Mouse (Mus musculus) fat pad, adult 2 months (tissue): ENCODE results near the gene Rnf123.
"Not testable (repeated sequence)": the region's sequence is repeated elsewhere in the genome, so short reads cannot be mapped to it uniquely, and the experiment has no call there.

Experiments
- DNase-seq: peaks from one replicate; pipeline ENCODE4 v3.0.0-alpha.2; 2011; ENCODE audit warnings: low read depth, low spot score; ENCODE audit errors: extremely low read depth

Rnf123 gene

DNA sequence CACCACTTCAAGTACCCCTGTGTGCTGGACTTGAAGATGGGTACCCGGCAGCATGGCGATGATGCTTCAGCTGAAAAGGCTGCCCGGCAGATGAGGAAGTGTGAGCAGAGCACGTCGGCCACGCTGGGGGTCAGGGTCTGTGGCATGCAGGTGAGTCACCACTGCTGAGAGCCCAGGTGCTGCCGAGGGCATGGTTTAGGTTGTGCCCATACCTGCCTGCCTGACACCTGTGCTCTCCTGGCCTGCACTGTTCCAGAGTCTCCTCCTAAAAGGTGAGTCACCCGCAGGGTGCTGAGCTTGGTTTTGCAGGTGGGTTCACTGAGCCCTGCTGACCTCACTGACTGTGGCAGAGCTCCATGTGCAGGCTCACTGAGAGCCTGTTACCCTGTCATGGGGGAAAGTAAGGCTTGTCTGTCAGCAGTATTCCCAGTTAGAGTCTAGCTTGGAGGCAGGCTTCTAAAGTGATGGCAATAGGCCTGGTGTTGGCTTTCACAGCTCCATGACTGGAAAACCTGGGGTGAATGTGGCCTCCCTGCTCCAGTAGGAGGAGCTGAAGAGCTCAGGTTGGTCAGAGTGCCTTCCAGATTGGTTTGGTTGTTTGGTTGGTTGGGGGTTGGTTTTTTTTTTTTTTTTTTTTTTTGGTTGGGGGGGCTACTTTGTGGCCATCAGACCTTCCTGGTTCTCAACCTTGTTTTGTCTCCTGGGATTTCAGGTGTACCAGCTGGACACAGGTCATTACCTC, 38.2 kb downstream of the Rnf123 start:
- no peak for DNase-seq

DNA sequence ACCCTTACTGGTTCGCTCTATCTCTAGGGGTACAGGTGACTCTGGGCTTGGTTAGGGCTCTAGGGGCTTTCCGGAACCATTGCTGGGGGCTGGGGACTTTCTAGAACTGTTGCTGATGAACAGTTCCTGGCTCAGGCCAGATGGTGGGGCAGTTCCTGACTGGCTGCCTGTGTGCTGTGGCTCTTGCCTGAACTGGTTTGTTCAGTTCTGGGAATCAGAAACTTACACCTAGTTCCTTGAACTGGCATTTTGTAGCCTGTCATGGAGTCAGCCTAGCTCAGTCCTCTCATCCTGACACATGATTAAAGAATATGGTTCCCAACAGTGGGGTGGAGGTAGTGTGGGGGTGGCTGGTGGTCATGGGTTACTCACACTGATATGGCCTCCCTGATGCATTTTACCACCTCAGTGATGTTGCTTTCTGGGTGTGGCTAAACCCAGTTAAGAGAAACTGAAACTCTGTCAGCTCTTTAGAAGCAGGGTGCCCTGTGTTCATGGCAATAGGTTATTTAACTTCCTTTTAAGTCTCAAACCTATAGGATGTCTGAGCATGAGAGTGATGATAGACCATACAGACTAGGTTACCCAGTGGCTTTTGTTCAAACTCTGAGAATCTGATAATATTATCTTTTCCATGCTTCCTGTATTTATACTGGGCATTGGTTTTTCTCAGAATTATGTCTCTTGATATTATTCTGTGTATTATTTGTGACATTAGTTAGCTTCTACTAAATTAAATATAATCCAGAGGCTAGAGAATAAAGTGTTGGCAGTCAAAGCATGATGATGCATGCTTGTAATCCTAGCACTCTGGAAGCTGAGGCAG, 47.6 kb downstream of the Rnf123 start:
- no peak for DNase-seq

GRCm38 (mm10) chr9:108032126-108032525, 51.0 kb downstream of the Rnf123 start:
- DNase-seq = no peak

DNA sequence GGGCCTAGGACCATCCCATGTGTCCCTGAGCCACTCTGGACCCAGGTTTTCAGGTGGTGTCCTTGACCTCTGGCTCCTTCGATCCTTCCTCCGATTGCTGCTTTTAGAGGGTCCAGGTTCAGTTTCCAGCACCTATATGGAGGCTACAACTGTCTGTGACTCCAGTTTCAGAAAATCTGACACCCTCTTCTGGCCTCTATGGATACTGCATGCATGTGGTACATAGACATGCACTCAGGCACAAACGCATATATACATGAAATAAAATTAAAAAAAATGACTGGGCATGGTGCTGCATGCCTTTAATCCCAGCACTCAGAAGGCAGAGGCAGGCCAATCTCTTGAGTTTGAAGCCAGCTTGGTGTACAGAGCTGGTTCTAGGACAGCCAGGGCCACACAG, 55.3 kb downstream of the Rnf123 start:
- no peak for DNase-seq

DNA sequence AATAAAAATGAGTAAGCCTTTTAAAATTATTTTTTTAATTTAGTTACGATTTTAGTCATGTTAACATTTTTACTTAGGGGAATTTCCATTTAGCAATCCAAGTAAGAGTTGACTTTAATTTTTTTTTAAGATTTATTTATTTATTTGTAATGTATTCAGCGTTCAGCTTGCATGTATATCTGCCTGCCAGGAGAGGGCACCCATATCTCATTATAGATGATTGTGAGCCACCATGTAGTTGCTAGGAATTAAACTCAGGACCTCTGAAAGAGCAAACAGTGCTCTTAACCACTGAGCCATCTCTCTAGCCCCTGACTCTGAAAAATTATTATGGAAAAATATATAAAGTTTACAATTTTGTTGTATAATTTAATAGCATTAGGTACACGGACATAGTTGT, 56.6 kb downstream of the Rnf123 start:
- DNase-seq = no peak

DNA sequence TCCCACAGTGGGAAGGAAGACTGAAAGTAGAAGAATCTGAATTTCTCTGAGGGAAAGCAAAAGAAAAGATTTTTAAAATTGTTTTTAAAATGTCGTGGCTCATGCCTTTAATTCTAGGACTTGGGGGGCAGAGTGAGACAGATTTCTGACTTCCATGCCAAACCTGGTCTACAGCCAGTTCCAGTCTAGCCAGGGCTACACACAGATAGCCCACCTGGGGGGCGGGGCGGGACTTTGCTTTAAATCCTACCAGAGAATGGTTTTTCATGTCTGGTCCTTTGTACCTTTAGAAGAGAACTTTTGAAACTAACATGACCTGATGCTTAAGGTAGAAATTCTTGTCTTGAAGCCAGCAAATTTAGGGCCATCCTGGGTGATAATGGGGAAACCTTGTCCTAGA, 59.9 kb downstream of the Rnf123 start:
- DNase-seq = no peak

- DNase-seq = no peak
These were observed 62.4 kb downstream of the Rnf123 start for GRCm38 (mm10) chr9:108020741-108021140.

GRCm38 (mm10) chr9:108017127-108017526, 66.0 kb downstream of the Rnf123 start:
- DNase-seq = no peak

DNA sequence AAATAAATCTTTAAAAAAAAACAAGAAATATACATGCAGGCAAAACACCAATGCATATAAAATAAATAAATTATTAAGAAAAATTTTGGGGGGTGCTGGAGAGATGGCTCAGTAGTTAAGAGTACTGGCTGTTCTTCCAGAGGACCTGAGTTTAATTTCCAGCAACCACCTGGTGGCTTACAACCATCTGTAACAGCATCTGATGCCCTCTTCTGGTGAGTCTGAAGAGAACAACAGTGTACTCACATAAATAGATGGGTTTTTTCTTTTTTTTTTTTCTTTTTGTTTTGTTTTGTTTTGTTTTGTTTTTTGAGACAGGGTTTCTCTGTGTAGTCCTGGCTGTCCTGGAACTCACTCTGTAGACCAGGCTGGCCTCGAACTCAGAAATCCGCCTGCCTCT, 69.6 kb downstream of the Rnf123 start:
- DNase-seq = not testable (repeated sequence)

- DNase-seq = no peak
These were observed 72.8 kb downstream of the Rnf123 start for GRCm38 (mm10) chr9:108010385-108010784.

DNA sequence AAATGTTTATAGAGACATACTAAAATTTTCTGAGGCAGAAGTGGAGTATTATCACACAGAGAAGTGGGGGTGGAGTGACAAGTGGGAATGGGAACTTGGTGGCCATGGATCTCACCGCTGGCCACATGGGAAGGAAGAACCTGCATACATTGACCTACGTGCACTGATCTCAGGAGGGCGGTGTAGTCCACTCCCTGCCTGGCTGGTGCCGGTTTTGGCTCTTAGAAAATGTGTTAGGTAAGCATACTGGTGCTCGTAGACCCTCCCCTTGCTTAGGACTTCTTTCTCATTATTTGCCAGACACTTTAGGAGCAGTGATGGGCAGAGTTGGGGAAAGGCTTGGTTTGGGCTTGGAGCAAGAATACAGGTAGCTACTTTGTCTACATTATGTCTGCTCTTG, 75.1 kb downstream of the Rnf123 start:
- DNase-seq = no peak

GRCm38 (mm10) chr9:108003531-108003890, 79.6 kb downstream of the Rnf123 start:
- no peak for DNase-seq

GRCm38 (mm10) chr9:108002778-108003530, 80.2 kb downstream of the Rnf123 start:
- DNase-seq = no peak

DNA sequence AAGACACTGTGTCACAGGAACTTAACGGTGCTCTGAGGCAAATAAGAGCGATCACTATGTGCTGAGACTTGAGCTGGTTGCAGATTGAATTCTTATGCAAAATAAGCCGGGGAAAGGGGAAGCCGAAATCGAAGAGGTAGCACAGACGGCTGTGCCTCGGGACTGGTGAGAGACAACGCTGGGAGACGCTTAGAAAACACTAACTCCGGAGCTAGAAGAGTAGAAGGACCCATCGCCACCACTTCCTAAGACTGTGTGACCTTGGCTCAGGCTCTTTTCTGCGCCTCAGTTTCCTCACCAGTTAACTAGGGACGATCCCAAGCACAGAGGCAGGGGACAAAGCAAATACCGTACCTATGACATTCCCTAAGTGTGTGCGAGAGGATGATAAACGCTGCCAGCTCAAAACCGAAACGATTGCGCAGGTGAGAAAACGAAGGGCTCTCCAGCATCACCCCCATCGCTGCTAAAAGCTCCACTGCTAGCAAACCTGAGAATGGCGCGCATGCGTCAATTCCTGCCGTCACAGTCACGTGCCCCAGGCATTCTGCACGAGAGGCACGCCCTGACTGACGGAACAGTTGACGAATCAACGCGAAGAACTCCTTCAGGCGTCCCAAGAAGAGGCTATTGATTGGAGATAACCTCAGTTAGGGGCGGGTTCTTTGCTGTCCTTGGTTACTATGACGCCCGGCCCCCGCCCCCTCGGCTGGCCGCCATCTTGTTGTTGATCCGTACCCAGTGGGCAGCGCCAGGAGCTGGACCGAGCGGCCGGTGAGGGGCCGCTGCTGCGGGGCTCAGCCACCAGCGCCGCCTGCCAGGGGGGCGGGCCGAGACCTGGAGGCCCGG, 81.0 kb downstream of the Rnf123 start, which contains the start of gene Ip6k1:
Gene Ip6k1 (plus strand): TSS at position 580 of the 849 bp plus-strand sequence.
- DNase-seq = peak; percentile 95
